Mouse (Mus musculus): ENCODE results near the gene Cwc25. TPM values are rescaled to one million over a fixed set of nuclear protein-coding genes. Genes with fewer than 3 reads are reported as not detected.
"Not testable (repeated sequence)": the region's sequence is repeated elsewhere in the genome, so short reads cannot be mapped to it uniquely, and the experiment has no call there.

Gene Cwc25
- polyA plus RNA-seq, 1 experiment from 2014 or later: 16.8 TPM

DNA sequence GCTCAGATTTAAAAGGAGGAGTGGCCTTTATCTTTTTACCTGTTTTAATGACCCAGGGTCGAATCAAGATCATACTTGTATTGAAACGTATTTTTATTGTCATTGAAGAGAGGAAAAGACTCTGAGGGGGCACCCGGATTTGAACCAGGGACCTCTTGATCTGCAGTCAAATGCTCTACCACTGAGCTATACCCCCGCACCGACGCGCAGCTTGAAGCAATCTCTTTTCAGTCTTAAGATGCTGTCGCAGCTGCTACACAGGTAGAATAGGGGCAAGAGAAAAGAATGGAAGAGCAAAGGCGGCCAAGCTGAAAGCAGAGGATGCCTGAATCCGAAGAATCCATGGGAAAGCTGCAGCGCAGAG lies 32.4 kb upstream of the Cwc25 start, which contains the start of gene Lasp1:
TSS of gene Lasp1 (plus strand) at position 219 of the 364 bp plus-strand sequence.
- Histone ChIP-seq H3K4me2 (replicated peaks; ENCODE audit: low read depth, low read length) (peak within 1 kb of the TSS; percentile 89), H3K4me1 (ENCODE audit: control insufficient read depth, insufficient read depth, low read length) (peaks cover 22% of the 10 kb centered on the region), H3K36me3 (ENCODE audit: control insufficient read depth, insufficient read depth, low read length) (no peaks in the 10 kb centered on the region), H3K4me3 (ENCODE audit: low read depth, low read length) (peak within 1 kb of the TSS; percentile 86), H3K9ac (replicated peaks; ENCODE audit: low read depth, low read length) (peak within 1 kb of the TSS; percentile 86), H3K27me3 (ENCODE audit: control insufficient read depth, insufficient read depth, low read length) (no peaks in the 10 kb centered on the region), H3K27ac (ENCODE audit: low read length) (peak within 1 kb of the TSS; percentile 97), H3K9me3 (ENCODE audit: control insufficient read depth, low read depth, low read length) (no peaks in the 10 kb centered on the region)
- ATAC-seq (ENCODE audit: insufficient number of reproducible peaks, insufficient read depth, low FRiP score, low read depth): peak; percentile 46
- WGBS: under 1% methylated on average over 11 of the region's 11 CpGs

DNA sequence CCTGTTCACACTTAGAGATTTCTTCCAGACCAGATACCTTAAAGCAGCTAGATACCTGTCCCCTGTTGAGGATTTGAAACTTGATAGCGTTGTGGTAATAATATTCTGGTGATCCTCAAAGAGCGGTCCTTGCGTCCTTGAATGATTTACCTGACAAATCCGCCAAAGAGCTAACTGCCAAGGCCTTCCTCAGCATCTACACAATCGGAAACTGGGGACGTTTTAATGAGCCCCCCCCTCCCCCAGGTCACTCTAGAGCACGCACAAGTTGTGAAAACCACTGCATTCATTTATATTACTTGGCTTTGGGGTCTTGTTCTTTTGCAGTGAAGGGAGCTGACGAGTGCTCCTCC lies 31.7 kb upstream of the Cwc25 start:
- Histone ChIP-seq H3K36me3 (ENCODE audit: control insufficient read depth, insufficient read depth, low read length) (no peaks in the 10 kb centered on the region), H3K4me1 (ENCODE audit: control insufficient read depth, insufficient read depth, low read length) (peaks cover 21% of the 10 kb centered on the region), H3K27me3 (ENCODE audit: control insufficient read depth, insufficient read depth, low read length) (no peaks in the 10 kb centered on the region), H3K4me3 (ENCODE audit: low read depth, low read length) (no peak overlapping the region), H3K9me3 (ENCODE audit: control insufficient read depth, low read depth, low read length) (no peaks in the 10 kb centered on the region), H3K4me2 (replicated peaks; ENCODE audit: low read depth, low read length) (peak overlapping the region; percentile 89; the same call in 1 of the 2 replicates), H3K27ac (ENCODE audit: low read length) (no peak overlapping the region), H3K9ac (replicated peaks; ENCODE audit: low read depth, low read length) (no peak overlapping the region)
- 42% methylated on average over 8 of the region's 8 CpGs for WGBS
- ATAC-seq (ENCODE audit: insufficient number of reproducible peaks, insufficient read depth, low FRiP score, low read depth): no peak

DNA sequence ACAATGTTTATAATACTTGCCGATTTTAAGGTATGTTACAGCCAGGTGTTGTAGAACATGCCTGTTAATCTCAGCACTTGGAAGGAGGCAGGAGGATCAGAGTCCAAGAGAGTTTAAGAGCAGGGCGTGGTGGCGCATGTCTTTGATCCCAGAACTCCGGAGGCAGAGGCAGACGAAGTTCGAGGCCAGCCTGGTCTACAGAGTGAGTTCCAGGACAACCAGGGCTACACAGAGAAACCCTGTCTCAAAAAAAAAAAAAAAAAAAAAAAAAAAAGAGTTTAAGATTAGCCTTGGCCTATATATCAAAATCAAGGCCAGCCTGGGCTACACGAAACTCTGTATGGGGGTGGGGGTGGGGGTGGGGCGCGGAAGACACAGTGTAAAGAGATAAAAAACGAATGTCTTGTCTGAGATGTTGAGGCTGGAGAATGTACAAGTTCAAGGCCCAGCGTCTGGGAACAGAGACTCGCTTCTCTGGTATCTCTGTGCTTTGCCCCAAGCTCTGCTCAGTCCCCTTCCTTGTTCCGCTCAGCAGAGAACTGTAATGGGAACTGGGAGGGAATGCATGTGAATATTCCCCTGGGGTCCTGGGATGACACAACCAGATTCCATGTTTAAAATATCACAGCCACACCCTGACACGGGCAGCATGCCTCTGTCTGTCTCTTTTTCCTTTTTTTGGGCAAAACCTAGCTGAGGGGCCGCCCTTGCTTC lies 31.2 kb upstream of the Cwc25 start:
- Histone ChIP-seq H3K36me3 (ENCODE audit: control insufficient read depth, insufficient read depth, low read length) (no peaks in the 10 kb centered on the region), H3K27ac (ENCODE audit: low read length) (no peak overlapping the region), H3K9me3 (ENCODE audit: control insufficient read depth, low read depth, low read length) (no peaks in the 10 kb centered on the region), H3K27me3 (ENCODE audit: control insufficient read depth, insufficient read depth, low read length) (no peaks in the 10 kb centered on the region), H3K4me2 (replicated peaks; ENCODE audit: low read depth, low read length) (no peak overlapping the region), H3K9ac (replicated peaks; ENCODE audit: low read depth, low read length) (no peak overlapping the region), H3K4me1 (ENCODE audit: control insufficient read depth, insufficient read depth, low read length) (peaks cover 16% of the 10 kb centered on the region), H3K4me3 (ENCODE audit: low read depth, low read length) (no peak overlapping the region)
- no peak for ATAC-seq (ENCODE audit: insufficient number of reproducible peaks, insufficient read depth, low FRiP score, low read depth)
- 64% methylated on average over 15 of the region's 15 CpGs for WGBS

DNA sequence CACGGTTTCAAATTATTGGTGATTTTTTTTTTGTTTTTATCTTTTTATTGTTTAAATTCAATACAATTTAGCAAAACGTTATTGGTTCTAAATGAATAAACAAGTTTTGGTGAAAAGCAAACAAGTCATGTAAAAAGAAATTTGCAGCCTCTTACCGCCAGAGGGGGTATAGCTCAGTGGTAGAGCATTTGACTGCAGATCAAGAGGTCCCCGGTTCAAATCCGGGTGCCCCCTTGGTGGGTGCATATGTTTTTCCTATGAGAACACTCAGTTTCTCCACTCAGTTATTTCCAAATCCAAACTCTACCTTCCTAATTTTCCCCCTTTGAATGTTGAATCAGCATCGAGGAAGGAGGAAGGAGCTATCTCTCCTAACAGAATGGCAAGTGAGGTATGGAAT lies 30.6 kb upstream of the Cwc25 start:
- H3K36me3 ChIP-seq (ENCODE audit: control insufficient read depth, insufficient read depth, low read length): no peaks in the 10 kb centered on the region
- H3K27ac ChIP-seq (ENCODE audit: low read length): no peak overlapping the region
- no peak overlapping the region for H3K4me2 ChIP-seq (replicated peaks; ENCODE audit: low read depth, low read length)
- no peaks in the 10 kb centered on the region for H3K9me3 ChIP-seq (ENCODE audit: control insufficient read depth, low read depth, low read length)
- no peak overlapping the region for H3K4me3 ChIP-seq (ENCODE audit: low read depth, low read length)
- ATAC-seq (ENCODE audit: insufficient number of reproducible peaks, insufficient read depth, low FRiP score, low read depth): no peak
- 8% methylated on average over 6 of the region's 6 CpGs for WGBS
- H3K4me1 ChIP-seq (ENCODE audit: control insufficient read depth, insufficient read depth, low read length): peaks cover 9% of the 10 kb centered on the region
- H3K9ac ChIP-seq (replicated peaks; ENCODE audit: low read depth, low read length): no peak overlapping the region
- H3K27me3 ChIP-seq (ENCODE audit: control insufficient read depth, insufficient read depth, low read length): no peaks in the 10 kb centered on the region

DNA sequence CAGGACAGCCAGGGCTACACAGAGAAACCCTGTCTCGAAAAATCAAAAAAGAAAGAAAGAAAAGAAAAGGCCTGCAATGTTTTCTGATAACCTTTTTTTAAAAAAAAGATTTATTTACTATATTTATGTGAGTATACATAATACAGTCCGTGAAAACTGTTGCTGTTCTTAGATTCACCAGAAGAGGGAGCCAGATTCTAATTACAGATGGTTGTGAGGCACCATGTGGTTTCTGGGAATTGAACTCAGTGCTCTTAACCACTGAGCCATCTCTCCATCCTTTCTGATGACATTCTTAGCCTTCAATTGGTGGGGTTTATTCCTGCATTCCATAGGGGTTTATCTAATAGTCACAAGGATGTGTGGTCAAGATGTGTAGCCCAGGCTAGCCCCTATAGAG lies 26.8 kb upstream of the Cwc25 start:
- H3K4me1 ChIP-seq (ENCODE audit: control insufficient read depth, insufficient read depth, low read length): no peaks in the 10 kb centered on the region
- H3K4me2 ChIP-seq (replicated peaks; ENCODE audit: low read depth, low read length): no peak overlapping the region
- no peaks in the 10 kb centered on the region for H3K27me3 ChIP-seq (ENCODE audit: control insufficient read depth, insufficient read depth, low read length)
- WGBS: 10% methylated on average over 2 of the region's 2 CpGs
- no peaks in the 10 kb centered on the region for H3K9me3 ChIP-seq (ENCODE audit: control insufficient read depth, low read depth, low read length)
- H3K36me3 ChIP-seq (ENCODE audit: control insufficient read depth, insufficient read depth, low read length): no peaks in the 10 kb centered on the region
- no peak for ATAC-seq (ENCODE audit: insufficient number of reproducible peaks, insufficient read depth, low FRiP score, low read depth)
- no peak overlapping the region for H3K27ac ChIP-seq (ENCODE audit: low read length)
- no peak overlapping the region for H3K4me3 ChIP-seq (ENCODE audit: low read depth, low read length)
- H3K9ac ChIP-seq (replicated peaks; ENCODE audit: low read depth, low read length): no peak overlapping the region

DNA sequence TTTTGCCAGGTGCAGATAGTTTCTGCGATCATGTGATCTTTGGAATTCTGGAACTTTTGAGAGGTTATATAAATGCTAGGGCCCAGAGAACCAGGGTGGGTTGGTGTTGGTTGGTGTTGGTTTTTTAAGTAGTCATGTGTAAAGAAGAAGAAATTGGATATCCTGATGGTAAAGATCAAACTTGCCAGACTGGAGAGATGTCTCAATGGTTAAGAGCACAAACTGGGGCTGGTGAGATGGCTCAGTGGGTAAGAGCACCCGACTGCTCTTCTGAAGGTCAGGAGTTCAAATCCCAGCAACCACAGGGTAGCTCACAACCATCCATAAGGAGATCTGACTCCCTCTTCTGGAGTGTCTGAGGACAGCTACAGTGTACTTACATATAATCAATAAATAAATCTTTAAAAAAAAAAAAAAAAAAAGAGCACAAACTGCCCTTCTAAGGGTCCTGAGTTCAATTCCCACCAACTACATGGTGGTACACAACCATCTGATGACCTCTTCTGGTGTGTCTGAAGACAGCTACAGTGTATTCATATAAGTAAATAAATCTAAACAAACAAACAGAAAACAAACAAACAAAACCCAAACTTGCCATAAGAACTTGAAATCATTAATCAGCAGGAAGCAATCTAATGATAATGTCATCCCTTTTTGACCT lies 24.6 kb upstream of the Cwc25 start:
- not testable (repeated sequence) for H3K4me3 ChIP-seq (ENCODE audit: low read depth, low read length); H3K27me3 ChIP-seq (ENCODE audit: control insufficient read depth, insufficient read depth, low read length); H3K4me1 ChIP-seq (ENCODE audit: control insufficient read depth, insufficient read depth, low read length); H3K36me3 ChIP-seq (ENCODE audit: control insufficient read depth, insufficient read depth, low read length); H3K9ac ChIP-seq (replicated peaks; ENCODE audit: low read depth, low read length); H3K27ac ChIP-seq (ENCODE audit: low read length); ATAC-seq (ENCODE audit: insufficient number of reproducible peaks, insufficient read depth, low FRiP score, low read depth); H3K9me3 ChIP-seq (ENCODE audit: control insufficient read depth, low read depth, low read length); H3K4me2 ChIP-seq (replicated peaks; ENCODE audit: low read depth, low read length)
- 91% methylated on average over 2 of the region's 2 CpGs for WGBS

DNA sequence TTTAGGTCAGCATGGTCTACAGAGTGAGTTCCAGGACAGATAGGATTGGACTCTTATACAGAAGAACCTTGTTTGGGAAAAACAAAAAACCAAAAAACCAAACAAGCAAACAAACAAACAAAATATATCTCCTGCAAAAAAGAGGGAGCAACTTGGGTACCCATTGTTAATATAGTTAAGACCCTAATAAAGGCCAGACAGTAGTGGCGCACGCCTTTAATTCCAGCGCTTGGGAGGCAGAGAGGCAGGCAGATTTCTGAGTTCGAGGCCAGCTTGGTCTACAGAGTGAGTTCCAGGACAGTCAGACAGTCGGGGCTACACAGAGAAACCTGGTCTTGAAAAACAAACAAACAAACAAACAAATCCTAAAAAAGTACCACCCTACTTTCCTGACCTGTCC lies 23.4 kb upstream of the Cwc25 start:
- Histone ChIP-seq H3K9ac (replicated peaks; ENCODE audit: low read depth, low read length) (no peak overlapping the region), H3K9me3 (ENCODE audit: control insufficient read depth, low read depth, low read length) (no peaks in the 10 kb centered on the region), H3K27ac (ENCODE audit: low read length) (no peak overlapping the region), H3K36me3 (ENCODE audit: control insufficient read depth, insufficient read depth, low read length) (no peaks in the 10 kb centered on the region), H3K4me3 (ENCODE audit: low read depth, low read length) (no peak overlapping the region), H3K4me1 (ENCODE audit: control insufficient read depth, insufficient read depth, low read length) (no peaks in the 10 kb centered on the region), H3K4me2 (replicated peaks; ENCODE audit: low read depth, low read length) (no peak overlapping the region), H3K27me3 (ENCODE audit: control insufficient read depth, insufficient read depth, low read length) (no peaks in the 10 kb centered on the region)
- ATAC-seq (ENCODE audit: insufficient number of reproducible peaks, insufficient read depth, low FRiP score, low read depth): no peak
- 86% methylated on average over 5 of the region's 5 CpGs for WGBS

DNA sequence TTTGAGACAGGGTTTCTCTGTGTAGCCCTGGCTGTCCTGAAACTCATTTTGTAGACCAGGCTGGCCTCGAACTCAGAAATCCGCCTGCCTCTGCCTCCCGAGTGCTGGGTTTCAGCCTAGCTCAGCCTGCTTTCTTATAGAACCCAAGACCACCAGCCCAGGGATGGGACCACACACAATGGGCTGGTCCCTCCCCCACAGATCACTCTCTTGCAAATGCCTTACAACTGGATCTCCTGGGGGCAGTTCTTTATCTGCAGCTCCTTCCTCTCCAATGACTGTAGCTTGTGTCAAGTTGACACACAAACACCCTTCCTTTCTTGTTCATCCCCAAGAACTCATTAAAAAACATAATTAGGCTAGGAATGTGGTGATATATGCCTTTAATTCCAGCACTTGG lies 21.6 kb upstream of the Cwc25 start:
- no peaks in the 10 kb centered on the region for H3K36me3 ChIP-seq (ENCODE audit: control insufficient read depth, insufficient read depth, low read length)
- H3K27me3 ChIP-seq (ENCODE audit: control insufficient read depth, insufficient read depth, low read length): no peaks in the 10 kb centered on the region
- ATAC-seq (ENCODE audit: insufficient number of reproducible peaks, insufficient read depth, low FRiP score, low read depth): no peak
- no peak overlapping the region for H3K9ac ChIP-seq (replicated peaks; ENCODE audit: low read depth, low read length)
- no peak overlapping the region for H3K4me3 ChIP-seq (ENCODE audit: low read depth, low read length)
- H3K9me3 ChIP-seq (ENCODE audit: control insufficient read depth, low read depth, low read length): no peaks in the 10 kb centered on the region
- H3K4me1 ChIP-seq (ENCODE audit: control insufficient read depth, insufficient read depth, low read length): no peaks in the 10 kb centered on the region
- H3K27ac ChIP-seq (ENCODE audit: low read length): no peak overlapping the region
- no peak overlapping the region for H3K4me2 ChIP-seq (replicated peaks; ENCODE audit: low read depth, low read length)
- WGBS: 95% methylated on average over 3 of the region's 3 CpGs

DNA sequence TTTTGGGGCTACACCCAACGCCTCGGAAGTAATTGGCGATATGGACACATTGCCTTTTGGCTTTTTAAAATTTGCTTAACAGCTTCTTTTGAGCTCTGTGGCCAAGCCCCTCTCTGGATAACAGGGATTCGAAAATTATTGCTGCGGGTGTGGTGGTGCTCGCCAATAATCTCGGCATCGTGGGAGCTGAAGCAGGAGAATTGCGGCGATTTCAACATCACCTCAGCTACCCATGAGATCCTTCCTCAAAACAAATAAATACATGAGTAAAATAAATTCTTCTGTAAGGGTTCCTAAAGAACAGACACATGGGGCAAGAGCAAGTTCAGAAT lies 16.2 kb upstream of the Cwc25 start:
- peaks cover 12% of the 10 kb centered on the region for H3K4me1 ChIP-seq (ENCODE audit: control insufficient read depth, insufficient read depth, low read length)
- peak overlapping the region; percentile 66 for H3K4me3 ChIP-seq (ENCODE audit: low read depth, low read length)
- no peak for ATAC-seq (ENCODE audit: insufficient number of reproducible peaks, insufficient read depth, low FRiP score, low read depth)
- peak overlapping the region; percentile 68 for H3K4me2 ChIP-seq (replicated peaks; ENCODE audit: low read depth, low read length)
- H3K9me3 ChIP-seq (ENCODE audit: control insufficient read depth, low read depth, low read length): no peaks in the 10 kb centered on the region
- peak overlapping the region; percentile 77 for H3K27ac ChIP-seq (ENCODE audit: low read length)
- H3K9ac ChIP-seq (replicated peaks; ENCODE audit: low read depth, low read length): peak overlapping the region; percentile 68
- 1% methylated on average over 10 of the region's 10 CpGs for WGBS
- peaks cover 34% of the 10 kb centered on the region for H3K36me3 ChIP-seq (ENCODE audit: control insufficient read depth, insufficient read depth, low read length)
- H3K27me3 ChIP-seq (ENCODE audit: control insufficient read depth, insufficient read depth, low read length): no peaks in the 10 kb centered on the region
